Mouse (Mus musculus) embryonic facial prominence, embryonic 13.5 days (tissue): ENCODE measurements around the gene Thap8. TPM values are rescaled to one million over a fixed set of nuclear protein-coding genes. Genes with fewer than 3 reads are reported as not detected.
A peak's percentile ranks its signal among the peaks of the same experiment; 100 is the strongest.

Experiments used
- ATAC-seq: fragments of 200-750 bp; cut with Nextera tagmentation; 2 replicates; pipeline ENCODE4 v1.8.0; 2017; ENCODE audit warnings: low read depth; ENCODE audit not compliant: insufficient number of reproducible peaks, insufficient read depth, low FRiP score, low TSS enrichment
- H3K27ac ChIP-seq: fragments of 300-500 bp; sonication (generic); 2 replicates; pipeline ENCODE4 v1.5.1; 2015; ENCODE audit warnings: moderate library complexity, mild to moderate bottlenecking, inconsistent platforms
- H3K27me3 ChIP-seq: fragments of 300-500 bp; sonication (generic); 2 replicates; pipeline ENCODE4 v1.6.1; 2015; ENCODE audit warnings: mild to moderate bottlenecking, inconsistent platforms
- H3K36me3 ChIP-seq: fragments of 300-500 bp; sonication (generic); 2 replicates; pipeline ENCODE4 v1.6.1; 2015; ENCODE audit warnings: mild to moderate bottlenecking, inconsistent platforms
- H3K4me1 ChIP-seq: fragments of 300-500 bp; sonication (generic); 2 replicates; pipeline ENCODE4 v1.6.1; 2015; ENCODE audit warnings: inconsistent platforms
- H3K4me2 ChIP-seq: fragments of 300-500 bp; sonication (generic); 2 replicates; pipeline ENCODE4 v1.6.1; 2015; ENCODE audit warnings: moderate library complexity, mild to moderate bottlenecking, inconsistent platforms
- H3K4me3 ChIP-seq: fragments of 300-500 bp; sonication (generic); 2 replicates; pipeline ENCODE4 v1.5.1; 2015; ENCODE audit warnings: mild to moderate bottlenecking, inconsistent platforms
- H3K9ac ChIP-seq: fragments of 300-500 bp; sonication (generic); 2 replicates; pipeline ENCODE4 v1.6.1; 2015; ENCODE audit warnings: mild to moderate bottlenecking, inconsistent platforms
- H3K9me3 ChIP-seq: fragments of 300-500 bp; sonication (generic); 2 replicates; pipeline ENCODE4 v1.6.1; 2016; ENCODE audit warnings: inconsistent platforms
- WGBS: fragments of 180-500 bp; shearing (Covaris S2); methylation state at CpG from one replicate; pipeline ENCODE4 v1.1.7; 2015; ENCODE audit warnings: mixed read lengths; 5-methylcytosine and 5-hydroxymethylcytosine counted together
- polyA plus RNA-seq: library from polyadenylated mRNA; unstranded; fragments of >200 nt; fragmentation: Nextera tagmentation; extraction: Ambion mirVana; gene quantifications from 2 replicates; pipeline ENCODE4 v1.2.1, GENCODE M21; 2015

Thap8 gene
- polyA plus RNA-seq, 1 experiment from 2014 or later, result 0.15 TPM

DNA sequence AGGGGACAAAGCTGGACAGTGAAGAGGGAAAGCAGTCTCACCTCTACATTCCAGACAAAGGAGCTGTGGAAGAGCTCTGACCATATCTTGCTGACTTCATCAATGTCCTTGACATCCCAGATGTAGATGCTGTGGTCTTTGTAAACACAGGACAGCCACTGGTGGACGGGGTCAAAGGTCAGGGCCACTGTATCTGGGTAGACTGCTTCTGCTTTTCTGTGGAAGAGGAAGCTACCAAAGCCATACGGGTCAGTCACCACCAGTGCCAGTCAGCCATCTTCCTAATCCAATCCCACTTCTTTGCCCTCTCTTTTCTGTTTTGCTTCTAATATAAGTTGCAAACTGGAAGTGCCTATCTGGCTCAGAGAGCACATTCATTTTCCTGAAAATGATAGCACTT, 14.9 kb upstream of the Thap8 start:
- no peak overlapping the region for H3K4me2 ChIP-seq
- peaks cover 31% of the 10 kb centered on the region for H3K36me3 ChIP-seq
- H3K9ac ChIP-seq, result no peak overlapping the region
- no peak overlapping the region for H3K27ac ChIP-seq
- WGBS, result 78% methylated on average over 2 of the region's 2 CpGs
- no peak overlapping the region for H3K4me3 ChIP-seq
- no peak for ATAC-seq
- no peaks in the 10 kb centered on the region for H3K4me1 ChIP-seq
- no peaks in the 10 kb centered on the region for H3K27me3 ChIP-seq
- H3K9me3 ChIP-seq, result no peaks in the 10 kb centered on the region

DNA sequence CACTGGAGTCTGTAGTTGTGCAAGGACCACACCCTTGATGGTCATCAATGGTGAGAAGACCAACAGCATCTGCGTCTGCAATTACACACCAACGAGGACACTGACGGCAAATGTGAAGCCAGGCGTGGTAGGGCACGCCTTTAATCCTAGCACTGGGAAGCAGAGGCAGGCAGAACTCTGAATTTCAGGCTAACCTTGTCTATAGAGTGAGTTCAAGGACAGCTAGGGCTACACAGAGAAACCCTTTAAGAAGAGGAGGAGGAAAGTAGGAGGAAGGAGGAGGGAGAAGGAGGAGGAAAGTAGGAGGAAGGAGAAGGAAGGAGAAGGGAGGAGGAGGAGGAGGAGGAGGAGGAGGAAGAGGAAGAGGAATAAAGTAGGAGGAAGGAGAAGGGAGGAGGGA, 14.4 kb upstream of the Thap8 start:
- Histone ChIP-seq H3K4me1 (no peaks in the 10 kb centered on the region), H3K9ac (no peak overlapping the region), H3K4me2 (no peak overlapping the region), H3K4me3 (no peak overlapping the region), H3K9me3 (no peaks in the 10 kb centered on the region), H3K27ac (no peak overlapping the region), H3K36me3 (peaks cover 31% of the 10 kb centered on the region), H3K27me3 (no peaks in the 10 kb centered on the region)
- ATAC-seq, result no peak
- 92% methylated on average over 5 of the region's 5 CpGs for WGBS

DNA sequence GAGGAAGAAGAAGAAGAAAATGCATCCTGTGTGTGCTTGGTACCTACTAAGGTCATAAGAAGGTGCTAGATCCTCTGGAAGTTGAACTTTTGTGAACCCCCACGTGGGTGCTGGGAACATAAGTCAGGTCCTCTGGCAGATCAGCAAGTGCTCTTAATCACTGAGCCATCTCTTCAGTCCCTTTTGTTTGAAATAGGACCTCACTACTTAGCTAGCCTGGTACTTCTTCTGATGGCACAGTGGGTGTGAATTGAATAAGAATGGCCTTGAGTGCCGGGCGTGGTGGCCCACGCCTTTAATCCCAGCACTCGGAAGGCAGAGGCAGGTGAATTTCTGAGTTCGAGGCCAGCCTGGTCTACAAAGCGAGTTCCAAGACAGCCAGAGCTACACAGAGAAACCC, 14.0 kb upstream of the Thap8 start:
- 87% methylated on average over 7 of the region's 7 CpGs for WGBS
- Histone ChIP-seq H3K27me3 (no peaks in the 10 kb centered on the region), H3K27ac (no peak overlapping the region), H3K36me3 (peaks cover 31% of the 10 kb centered on the region), H3K4me3 (no peak overlapping the region), H3K9ac (no peak overlapping the region), H3K9me3 (no peaks in the 10 kb centered on the region), H3K4me2 (no peak overlapping the region), H3K4me1 (no peaks in the 10 kb centered on the region)
- ATAC-seq, result no peak

DNA sequence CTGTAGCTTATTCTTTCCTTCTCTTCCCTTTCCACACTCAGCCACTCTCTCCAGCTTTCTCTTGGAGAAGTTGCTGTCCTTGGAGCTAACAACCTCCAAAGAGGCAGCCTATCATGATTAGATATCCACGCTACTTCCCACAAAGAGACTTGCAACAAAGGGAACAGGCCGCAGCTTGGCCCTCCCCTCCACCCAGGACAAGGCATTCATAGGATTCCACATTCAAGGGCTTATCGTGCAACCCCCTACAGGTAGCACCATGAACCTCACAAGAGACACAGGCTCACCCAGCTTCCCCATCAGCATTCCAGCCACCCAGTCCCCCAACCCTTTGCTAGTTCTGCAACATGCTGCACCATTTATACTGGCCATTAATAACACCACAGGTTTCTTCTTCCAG, 13.1 kb upstream of the Thap8 start:
- H3K36me3 ChIP-seq, result peaks cover 25% of the 10 kb centered on the region
- H3K4me3 ChIP-seq, result no peak overlapping the region
- 88% methylated on average over 3 of the region's 3 CpGs for WGBS
- no peak overlapping the region for H3K9ac ChIP-seq
- H3K4me2 ChIP-seq, result no peak overlapping the region
- H3K4me1 ChIP-seq, result no peaks in the 10 kb centered on the region
- no peaks in the 10 kb centered on the region for H3K9me3 ChIP-seq
- H3K27me3 ChIP-seq, result no peaks in the 10 kb centered on the region
- H3K27ac ChIP-seq, result no peak overlapping the region
- no peak for ATAC-seq

DNA sequence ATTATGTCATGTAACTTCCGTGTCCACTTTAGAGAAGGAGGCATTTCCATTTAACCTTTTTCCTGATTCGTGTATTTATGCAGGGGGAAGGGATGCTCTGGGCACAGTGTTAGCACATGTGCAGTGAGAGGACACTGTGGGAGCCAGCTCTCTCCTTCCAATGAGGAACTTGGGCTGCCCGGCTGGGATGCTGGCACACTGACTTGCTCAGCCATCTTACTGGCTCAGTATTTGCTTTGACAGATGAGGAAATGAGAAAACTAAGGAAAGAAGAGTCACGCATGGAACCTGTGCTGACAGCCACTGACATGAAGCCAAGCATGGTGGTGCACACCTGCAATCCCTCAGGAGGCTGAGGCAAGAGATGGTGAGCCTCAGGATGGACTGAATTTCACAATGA, 10.3 kb upstream of the Thap8 start:
- peaks cover 14% of the 10 kb centered on the region; the same call in 1 of the 2 replicates for H3K36me3 ChIP-seq

DNA sequence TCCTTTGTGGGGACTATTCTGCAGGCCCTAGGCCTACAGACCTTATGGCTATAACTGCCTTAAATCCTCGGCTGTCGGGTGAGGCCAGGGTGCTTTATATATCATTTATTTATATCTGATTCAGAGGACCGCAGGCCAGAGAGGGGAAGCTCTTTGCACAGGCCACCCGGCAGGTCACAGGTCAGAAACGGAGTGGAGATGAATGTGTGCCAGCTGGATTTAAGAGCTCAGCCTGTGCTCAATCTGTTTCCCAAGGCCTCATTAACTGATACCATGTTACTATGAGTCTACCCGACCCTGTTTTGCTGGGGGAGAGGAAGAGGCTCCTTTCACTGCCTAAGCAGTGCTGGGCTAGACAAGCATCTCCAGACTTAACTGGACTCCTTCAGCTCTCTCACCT, 5.5 kb upstream of the Thap8 start:
- Histone ChIP-seq H3K4me3 (no peak overlapping the region), H3K27ac (no peak overlapping the region), H3K9me3 (no peaks in the 10 kb centered on the region), H3K4me2 (no peak overlapping the region), H3K36me3 (no peaks in the 10 kb centered on the region), H3K4me1 (peaks cover 3% of the 10 kb centered on the region), H3K9ac (no peak overlapping the region), H3K27me3 (no peaks in the 10 kb centered on the region)
- no peak for ATAC-seq
- 78% methylated on average over 6 of the region's 6 CpGs for WGBS

More for the DNA sequence above, 10.3 kb upstream of the Thap8 start:
- Histone ChIP-seq H3K4me2 (no peak overlapping the region), H3K4me3 (no peak overlapping the region), H3K4me1 (no peaks in the 10 kb centered on the region), H3K9ac (no peak overlapping the region), H3K27ac (no peak overlapping the region), H3K9me3 (no peaks in the 10 kb centered on the region), H3K27me3 (no peaks in the 10 kb centered on the region)
- WGBS, result 83% methylated on average over 4 of the region's 4 CpGs
- no peak for ATAC-seq

DNA sequence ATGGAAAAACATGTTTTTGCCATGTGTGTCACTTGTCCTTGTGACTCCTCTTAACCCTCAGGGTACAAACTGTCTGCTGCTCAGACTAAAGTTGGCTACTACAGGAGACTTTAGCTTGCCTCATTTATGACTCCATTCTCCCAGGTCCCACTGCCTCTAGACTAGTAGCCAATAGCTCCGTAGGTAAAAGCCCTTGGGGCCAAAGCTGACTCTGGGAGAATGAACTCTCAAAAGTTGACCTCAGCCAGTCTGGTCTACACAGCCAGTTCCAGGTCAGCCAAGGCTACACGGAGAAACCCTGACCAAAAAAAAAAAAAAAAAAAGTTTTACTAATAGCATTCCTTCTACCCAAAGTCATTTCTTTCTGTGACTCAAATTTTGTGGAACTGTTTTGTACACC, 983 bp upstream of the Thap8 start:
- H3K36me3 ChIP-seq, result no peaks in the 10 kb centered on the region
- no peaks in the 10 kb centered on the region for H3K9me3 ChIP-seq
- H3K4me3 ChIP-seq, result no peak overlapping the region
- H3K4me2 ChIP-seq, result peak overlapping the region; percentile 85
- no peak for ATAC-seq
- H3K27me3 ChIP-seq, result no peaks in the 10 kb centered on the region
- H3K4me1 ChIP-seq, result peaks cover 12% of the 10 kb centered on the region
- WGBS, result 56% methylated on average over 2 of the region's 2 CpGs
- H3K27ac ChIP-seq, result no peak overlapping the region
- H3K9ac ChIP-seq, result no peak overlapping the region

DNA sequence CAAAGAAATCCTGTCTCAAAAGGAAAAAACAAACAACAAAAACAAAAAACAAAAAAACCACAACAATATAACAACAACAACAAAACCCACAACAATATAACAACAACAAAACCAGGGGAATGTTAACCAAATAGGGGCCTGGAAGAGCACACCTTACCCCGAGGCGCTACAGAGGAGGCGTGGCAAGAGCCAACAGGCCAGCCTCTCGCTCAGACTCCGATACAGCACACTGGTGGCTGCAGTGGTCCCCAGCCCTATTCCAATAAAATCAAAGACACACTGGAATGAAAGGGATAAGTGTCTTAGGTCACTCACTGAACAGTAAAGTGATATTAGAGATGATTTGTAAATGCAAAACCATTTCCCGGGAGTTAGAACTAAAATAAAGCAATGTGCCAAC, 358 bp upstream of the Thap8 start:
- H3K27ac ChIP-seq, result 0 out of 2 replicates have a peak overlapping the region, but pooled peaks have one; percentile 97

DNA sequence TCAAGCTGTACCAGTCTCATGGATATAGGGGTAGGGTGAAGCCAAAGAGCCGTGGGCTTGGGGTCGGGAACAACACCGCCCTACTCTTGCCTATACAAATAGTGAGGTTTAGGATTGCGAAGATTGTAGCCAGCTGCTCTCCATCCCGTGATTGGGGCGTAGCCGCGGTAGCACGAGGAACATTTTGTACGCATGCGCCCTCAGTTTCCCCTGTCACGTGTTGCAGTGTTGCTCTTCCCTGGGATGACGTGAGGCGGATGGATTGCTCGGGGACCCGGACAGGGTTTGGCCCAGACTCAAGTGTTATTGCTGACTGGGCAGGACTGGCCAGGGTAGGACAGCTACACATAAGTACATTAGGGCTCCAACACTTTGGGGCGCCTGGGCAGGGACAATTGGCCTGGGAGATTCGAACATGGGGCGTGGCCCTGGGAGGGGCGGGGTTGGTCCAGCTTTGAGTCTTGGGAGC, 810 bp downstream of the Thap8 start:
- Histone ChIP-seq H3K27ac (peak overlapping the region; percentile 97), H3K4me3 (peak overlapping the region; percentile 81), H3K27me3 (no peaks in the 10 kb centered on the region), H3K9ac (peak overlapping the region; percentile 68), H3K36me3 (no peaks in the 10 kb centered on the region), H3K4me1 (peaks cover 12% of the 10 kb centered on the region), H3K4me2 (peak overlapping the region; percentile 85), H3K9me3 (no peaks in the 10 kb centered on the region)
- ATAC-seq, result peak; percentile 86
- WGBS, result under 1% methylated on average over 20 of the region's 20 CpGs

More for the DNA sequence above, 358 bp upstream of the Thap8 start:
- H3K9ac ChIP-seq, result peak overlapping the region; percentile 69
- peaks cover 12% of the 10 kb centered on the region for H3K4me1 ChIP-seq
- H3K4me2 ChIP-seq, result peak overlapping the region; percentile 85
- H3K4me3 ChIP-seq, result peak overlapping the region; percentile 81
- WGBS, result 0% methylated on average over 6 of the region's 6 CpGs
- no peaks in the 10 kb centered on the region for H3K27me3 ChIP-seq
- no peaks in the 10 kb centered on the region for H3K9me3 ChIP-seq
- H3K36me3 ChIP-seq, result no peaks in the 10 kb centered on the region
- ATAC-seq, result no peak

DNA sequence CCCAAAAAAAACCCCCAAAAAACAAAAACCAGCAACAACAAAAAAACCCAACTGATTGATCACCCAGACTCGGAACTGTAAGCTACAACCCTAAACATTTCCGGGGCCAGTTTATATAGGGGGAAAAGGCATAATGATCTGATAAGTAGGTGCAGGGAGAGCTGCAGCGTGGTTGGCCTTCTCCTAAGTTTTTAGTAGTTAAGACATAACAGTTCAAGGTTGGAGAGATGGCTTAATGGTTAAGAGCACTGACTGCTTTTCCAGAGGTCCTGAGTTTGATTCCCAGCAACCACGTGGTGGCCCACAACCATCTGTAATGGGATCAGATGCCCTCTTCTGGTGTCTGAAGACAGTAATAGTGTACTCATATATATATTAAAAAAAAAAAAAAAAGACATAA, 1.6 kb downstream of the Thap8 start:
- H3K36me3 ChIP-seq, result no peaks in the 10 kb centered on the region
- peaks cover 12% of the 10 kb centered on the region for H3K4me1 ChIP-seq
- H3K4me2 ChIP-seq, result peak overlapping the region; percentile 85; the same call in 1 of the 2 replicates
- ATAC-seq, result no peak
- 80% methylated on average over 4 of the region's 4 CpGs for WGBS
- no peaks in the 10 kb centered on the region for H3K9me3 ChIP-seq
- H3K27ac ChIP-seq, result peak overlapping the region; percentile 97; the same call in 1 of the 2 replicates
- H3K4me3 ChIP-seq, result no peak overlapping the region
- no peak overlapping the region for H3K9ac ChIP-seq
- no peaks in the 10 kb centered on the region for H3K27me3 ChIP-seq

DNA sequence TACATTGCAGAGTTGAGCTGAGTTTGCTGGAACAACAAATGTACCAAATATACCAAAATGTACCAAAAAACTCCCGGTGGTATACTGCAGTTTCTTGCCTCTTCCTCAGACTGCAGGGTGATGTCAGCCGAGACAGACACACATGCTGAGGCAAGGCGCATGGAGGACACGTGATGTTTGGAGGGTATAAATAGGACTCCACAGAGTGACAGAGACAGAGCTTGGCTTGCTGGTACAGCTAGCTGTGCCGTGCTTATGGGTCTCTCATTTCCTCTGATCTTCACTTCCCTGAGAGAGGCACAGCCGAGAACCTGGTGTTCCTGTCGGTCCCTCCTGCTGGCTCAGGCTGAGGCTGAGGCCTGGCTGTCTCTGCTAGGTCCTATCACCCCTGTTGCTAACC, 2.8 kb downstream of the Thap8 start:
- Histone ChIP-seq H3K9me3 (no peaks in the 10 kb centered on the region), H3K4me2 (no peak overlapping the region), H3K27ac (no peak overlapping the region), H3K27me3 (no peaks in the 10 kb centered on the region), H3K9ac (no peak overlapping the region), H3K4me1 (peaks cover 12% of the 10 kb centered on the region), H3K36me3 (no peaks in the 10 kb centered on the region), H3K4me3 (no peak overlapping the region)
- no peak for ATAC-seq
- WGBS, result 72% methylated on average over 7 of the region's 7 CpGs

DNA sequence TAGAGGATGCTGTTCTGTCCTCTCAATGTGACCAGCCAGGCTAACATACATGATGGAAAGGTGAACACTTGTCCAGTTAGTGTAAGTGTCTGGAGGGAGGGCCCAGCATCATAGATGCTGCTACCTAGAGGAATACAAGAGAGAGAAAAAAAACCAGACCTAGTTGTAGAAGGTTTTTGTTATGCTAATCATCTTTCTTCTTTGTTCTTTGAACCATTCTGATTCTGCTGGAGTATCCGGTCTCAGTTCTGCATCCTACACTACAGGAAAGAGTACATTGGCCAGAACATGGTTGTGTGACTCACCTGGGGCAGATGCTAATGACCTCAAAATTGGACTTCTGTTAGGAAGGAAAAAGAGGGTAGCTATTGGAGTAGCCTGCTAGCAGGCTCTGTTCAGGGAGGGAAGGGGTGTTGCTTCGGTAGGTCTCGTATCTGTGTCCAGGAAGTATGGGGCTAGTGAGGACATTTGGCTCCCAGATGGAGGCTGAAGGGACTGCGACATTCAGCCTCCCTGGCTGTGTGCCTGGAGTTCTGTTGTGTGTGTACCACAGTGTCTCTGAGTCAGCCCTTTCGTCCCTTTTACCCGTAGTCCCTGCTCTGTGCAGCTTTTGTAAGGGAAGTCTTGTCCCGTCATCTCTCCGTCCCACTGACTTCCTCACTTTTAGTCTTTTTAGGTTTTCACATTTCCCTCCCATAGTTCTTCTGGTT, 7.0 kb downstream of the Thap8 start:
- Histone ChIP-seq H3K4me1 (peaks cover under 1% of the 10 kb centered on the region; the same call in 1 of the 2 replicates), H3K36me3 (no peaks in the 10 kb centered on the region), H3K9ac (no peak overlapping the region), H3K4me2 (no peak overlapping the region), H3K9me3 (no peaks in the 10 kb centered on the region), H3K4me3 (no peak overlapping the region), H3K27me3 (0 out of 2 replicates have a peak, but pooled peaks cover 3% of the 10 kb centered on the region), H3K27ac (no peak overlapping the region)
- WGBS, result 56% methylated on average over 8 of the region's 8 CpGs
- no peak for ATAC-seq
